Mouse (Mus musculus) skeletal muscle tissue, adult 2 months (tissue): ENCODE measurements around the gene Satb2.
A peak's percentile ranks its signal among the peaks of the same experiment; 100 is the strongest.
"Not testable (repeated sequence)": the region's sequence is repeated elsewhere in the genome, so short reads cannot be mapped to it uniquely, and the experiment has no call there.

Experiments
- DNase-seq: peaks from one replicate; pipeline ENCODE4 v3.0.0-alpha.2; 2012; ENCODE audit warnings: low read depth, low spot score

Satb2 gene

GRCm38 (mm10) chr1:56833984-56834900 is 144.2 kb downstream of the Satb2 start:
- no peak for DNase-seq

GRCm38 (mm10) chr1:56833307-56833706 is 145.1 kb downstream of the Satb2 start:
- DNase-seq, result peak; percentile 7

- DNase-seq, result no peak
Measured at GRCm38 (mm10) chr1:56832738-56833137, 145.7 kb downstream of the Satb2 start.

- no peak for DNase-seq
Measured at GRCm38 (mm10) chr1:56822735-56823134, 155.7 kb downstream of the Satb2 start.

DNA sequence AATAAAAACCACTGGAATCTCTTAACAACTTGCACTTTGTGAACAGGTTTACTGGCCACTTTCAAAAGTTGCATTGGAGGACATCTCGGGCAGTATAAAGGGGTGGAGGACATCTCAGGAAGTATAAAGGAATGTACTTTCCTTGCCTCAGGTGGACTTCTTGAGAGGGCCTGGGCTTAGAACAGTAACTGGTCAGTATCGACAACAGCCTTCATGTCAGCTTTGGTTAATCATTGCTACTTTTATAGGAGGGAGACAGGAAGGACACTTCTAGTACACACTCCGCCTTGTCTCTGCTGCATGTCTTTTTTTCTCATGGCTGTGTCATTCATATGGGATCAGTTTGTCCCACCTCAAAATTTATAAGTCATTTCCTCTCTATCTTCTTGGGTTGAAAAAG is 156.4 kb downstream of the Satb2 start:
- no peak for DNase-seq

DNA sequence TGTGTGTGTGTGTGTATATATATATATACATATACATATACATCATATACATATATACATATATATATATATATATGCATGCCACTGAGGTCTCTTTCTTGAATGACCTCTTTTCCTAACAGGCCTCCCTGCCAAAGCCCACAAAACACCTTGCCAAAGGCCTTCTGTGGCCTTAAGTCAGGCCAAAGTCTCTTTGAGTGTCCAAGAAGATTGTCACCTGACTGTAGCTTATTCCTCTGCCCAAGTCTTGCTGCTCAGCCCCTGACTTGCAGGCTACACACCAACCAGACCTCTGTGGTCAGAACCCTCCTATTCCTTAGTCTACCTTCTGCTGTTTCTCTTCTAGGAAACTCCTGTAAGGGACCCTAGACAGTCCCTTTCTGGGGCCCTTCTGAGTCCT is 164.9 kb downstream of the Satb2 start:
- DNase-seq, result no peak

GRCm38 (mm10) chr1:56812961-56813360 is 165.5 kb downstream of the Satb2 start:
- no peak for DNase-seq

- no peak for DNase-seq
Measured at GRCm38 (mm10) chr1:56811486-56811885, 167.0 kb downstream of the Satb2 start.

DNA sequence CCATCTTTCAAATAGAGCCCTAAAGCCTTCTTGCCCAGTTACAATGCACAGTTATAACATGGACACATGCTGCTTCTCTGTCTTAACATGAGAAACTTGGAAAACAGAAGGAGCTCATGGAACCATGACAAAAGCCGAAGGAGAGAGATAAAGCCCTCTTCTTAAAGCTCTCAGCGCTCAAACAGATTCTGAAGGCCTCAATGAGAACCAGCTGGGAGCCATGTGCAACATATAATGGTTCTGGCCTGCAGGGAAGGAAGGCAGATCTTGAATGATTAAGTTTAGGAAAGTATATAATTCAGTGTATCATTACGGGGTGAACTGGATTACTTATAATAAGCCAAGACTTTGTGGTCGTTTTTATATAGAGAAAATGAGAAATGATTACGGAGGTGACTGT is 172.4 kb downstream of the Satb2 start:
- no peak for DNase-seq

- no peak for DNase-seq
Measured at GRCm38 (mm10) chr1:56800611-56801010, 177.8 kb downstream of the Satb2 start.

DNA sequence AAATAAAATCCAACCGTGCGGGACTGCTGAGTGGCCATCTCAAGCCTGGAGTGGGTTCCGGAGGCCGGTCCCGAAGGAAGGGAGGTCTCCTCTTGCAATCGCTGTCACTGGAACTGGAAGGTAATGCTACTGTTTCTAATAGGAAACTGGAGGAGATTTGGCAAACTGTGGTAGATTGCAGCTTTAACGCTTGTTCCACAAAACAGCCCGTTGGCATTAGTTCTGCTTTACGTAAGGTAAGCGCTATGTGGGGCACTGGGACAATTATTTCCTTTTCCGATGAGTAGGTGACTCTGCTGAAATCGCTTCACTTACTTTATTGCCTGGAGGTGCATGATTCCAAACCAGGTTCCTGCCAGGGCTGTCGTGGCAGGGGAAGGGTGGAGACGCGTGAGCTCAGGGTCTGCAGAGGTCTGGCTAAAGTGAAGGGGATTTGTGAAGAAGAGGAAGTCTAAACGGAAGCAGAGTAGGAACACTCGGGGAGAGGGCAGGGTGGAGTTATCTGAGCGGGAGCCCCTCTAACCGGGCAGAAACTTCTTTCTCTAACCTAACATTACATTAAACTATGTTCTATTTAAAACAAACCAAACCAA is 183.3 kb downstream of the Satb2 start:
- DNase-seq, result no peak

- DNase-seq, result no peak
Measured at GRCm38 (mm10) chr1:56789641-56790040, 188.8 kb downstream of the Satb2 start.

GRCm38 (mm10) chr1:56782139-56782538 is 196.3 kb downstream of the Satb2 start:
- DNase-seq, result not testable (repeated sequence)

DNA sequence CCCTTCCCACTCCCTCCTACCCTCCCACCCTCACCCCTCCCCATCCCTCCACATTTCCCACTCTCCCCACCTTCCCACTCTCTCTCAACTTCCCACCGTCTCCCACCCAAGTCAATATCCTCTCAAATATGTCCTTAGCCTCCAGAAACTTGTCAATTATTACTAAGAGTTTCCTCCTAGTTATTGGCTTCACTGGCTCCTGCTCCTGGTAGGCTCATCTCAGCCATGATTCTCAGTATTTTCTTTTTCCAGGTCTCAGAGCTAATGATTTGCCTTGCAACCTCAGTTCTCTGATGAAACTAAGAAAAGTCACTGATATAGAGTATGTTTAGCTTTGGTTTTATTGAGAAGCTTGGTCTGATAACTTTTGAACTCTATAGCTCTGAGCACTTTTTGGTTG is 214.2 kb downstream of the Satb2 start:
- DNase-seq, result no peak

GRCm38 (mm10) chr1:56761512-56761911 is 216.9 kb downstream of the Satb2 start:
- DNase-seq, result no peak

- no peak for DNase-seq
Measured at GRCm38 (mm10) chr1:56753283-56753682, 225.2 kb downstream of the Satb2 start.

DNA sequence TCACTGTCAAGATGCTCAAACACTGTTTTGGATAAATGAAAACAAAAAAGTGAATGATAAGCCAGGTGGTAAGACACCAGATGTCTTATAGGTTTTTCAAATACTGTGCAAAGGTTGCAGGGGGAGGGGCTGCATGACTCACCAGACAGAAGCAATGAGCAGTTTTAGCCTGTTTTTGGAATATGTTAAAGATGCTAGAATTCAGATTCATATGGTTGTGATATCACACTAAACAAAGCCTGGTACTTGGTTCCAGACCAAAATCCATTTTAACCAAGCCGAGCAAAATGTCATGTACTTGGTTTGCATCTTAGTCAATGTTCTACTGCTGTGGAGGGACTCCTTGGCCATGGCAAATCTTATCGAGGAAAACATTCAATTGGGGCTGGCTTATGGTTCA is 227.8 kb downstream of the Satb2 start:
- DNase-seq, result no peak

DNA sequence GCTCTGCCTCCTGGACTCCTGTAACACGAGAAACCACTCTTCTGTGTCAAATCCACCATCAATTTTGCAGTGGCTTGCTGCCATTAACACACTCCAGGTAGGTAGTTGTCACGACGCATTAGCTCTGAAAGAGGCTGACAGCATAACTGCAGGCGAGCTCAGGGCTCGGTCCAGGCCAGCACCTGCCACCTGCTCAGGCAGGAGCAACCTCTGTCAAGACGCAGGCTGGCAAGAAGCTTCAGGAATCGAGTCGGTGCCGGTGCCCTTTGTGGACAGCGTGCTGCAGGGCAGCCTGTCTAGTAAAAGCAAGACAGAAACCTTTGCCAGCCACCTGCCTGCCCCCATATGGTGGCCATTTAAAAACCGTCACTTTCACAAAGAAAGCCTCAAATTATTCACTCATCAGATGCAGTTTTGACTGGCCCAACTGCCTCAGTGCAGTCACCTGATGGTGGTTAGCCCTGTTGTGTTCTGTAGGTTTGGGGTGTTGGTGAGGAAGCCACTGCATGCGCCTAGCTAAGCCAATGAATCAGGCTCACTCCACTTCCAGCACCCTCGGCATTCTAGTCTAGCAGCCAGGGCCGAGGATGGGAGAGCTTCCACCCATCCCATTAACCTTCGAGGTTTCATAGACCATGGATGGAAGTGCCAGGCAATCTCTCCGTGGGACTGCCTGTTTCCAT is 228.7 kb downstream of the Satb2 start:
- DNase-seq, result no peak

- no peak for DNase-seq
Measured at GRCm38 (mm10) chr1:56748876-56749493, 229.5 kb downstream of the Satb2 start.
